Mouse (Mus musculus) kidney, embryonic 15.5 days (tissue): Measurements from ENCODE around the gene Ugt1a6b. TPM values are rescaled to one million over a fixed set of nuclear protein-coding genes. Genes with fewer than 3 reads are reported as not detected.

Source experiments
- ATAC-seq: fragments of 200-750 bp; cut with Nextera tagmentation; replicated peaks from 2 replicates; pipeline ENCODE4 v1.8.0; 2017; ENCODE audit warnings: moderate TSS enrichment; ENCODE audit not compliant: low FRiP score
- H3K27ac ChIP-seq: fragments of 300-500 bp; sonication (generic); 2 replicates; pipeline ENCODE4 v1.5.1; 2015; ENCODE audit warnings: mild to moderate bottlenecking, inconsistent platforms
- H3K27me3 ChIP-seq: fragments of 300-500 bp; sonication (generic); 2 replicates; pipeline ENCODE4 v1.6.1; 2015; ENCODE audit warnings: inconsistent platforms
- H3K36me3 ChIP-seq: fragments of 300-500 bp; sonication (generic); 2 replicates; pipeline ENCODE4 v1.6.1; 2015; ENCODE audit warnings: inconsistent platforms
- H3K4me1 ChIP-seq: fragments of 300-500 bp; sonication (generic); 2 replicates; pipeline ENCODE4 v1.6.1; 2015; ENCODE audit warnings: inconsistent platforms
- H3K4me2 ChIP-seq: fragments of 300-500 bp; sonication (generic); 2 replicates; pipeline ENCODE4 v1.6.1; 2015; ENCODE audit warnings: moderate library complexity, mild to moderate bottlenecking, inconsistent platforms
- H3K4me3 ChIP-seq: fragments of 300-500 bp; sonication (generic); replicated peaks from 2 replicates; pipeline ENCODE4 v1.5.1; 2015; ENCODE audit warnings: mild to moderate bottlenecking, inconsistent platforms
- H3K9ac ChIP-seq: fragments of 300-500 bp; sonication (generic); 2 replicates; pipeline ENCODE4 v1.6.1; 2015; ENCODE audit warnings: mild to moderate bottlenecking, inconsistent platforms
- H3K9me3 ChIP-seq: fragments of 300-500 bp; sonication (generic); replicated peaks from 2 replicates; pipeline ENCODE4 v1.6.1; 2016; ENCODE audit warnings: inconsistent platforms
- WGBS: fragments of 180-500 bp; shearing (Covaris S2); methylation state at CpG from one replicate; pipeline ENCODE4 v1.1.7; 2015; ENCODE audit warnings: mixed read lengths; 5-methylcytosine and 5-hydroxymethylcytosine counted together
- polyA plus RNA-seq: library from polyadenylated mRNA; unstranded; fragments of >200 nt; fragmentation: Nextera tagmentation; extraction: Ambion mirVana; gene quantifications from 2 replicates; pipeline ENCODE4 v1.2.1, GENCODE M21; 2015

Ugt1a6b gene
- polyA plus RNA-seq, 1 experiment from 2014 or later = 0.16 TPM

DNA sequence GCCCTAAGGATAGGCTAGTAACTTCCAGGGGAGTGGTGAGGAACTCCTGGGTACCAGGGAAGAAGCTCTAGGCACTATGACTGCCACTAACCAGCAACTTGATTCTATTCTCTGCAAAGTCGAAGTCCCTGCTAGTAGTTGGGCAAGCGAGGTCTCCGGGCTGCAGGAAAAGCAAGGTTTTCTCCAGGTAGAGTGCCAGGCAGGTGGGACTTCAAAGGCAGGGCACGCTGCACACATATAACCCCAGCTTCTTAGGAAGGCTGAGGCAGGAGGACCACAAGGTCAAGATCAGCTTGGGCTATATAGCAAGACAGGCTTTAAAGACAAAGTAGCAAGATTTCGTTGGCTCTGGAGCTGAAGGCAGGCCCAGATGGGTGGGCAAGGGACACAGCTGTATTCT is 160.7 kb downstream of the Ugt1a6b start:
- Histone ChIP-seq H3K9me3 (no peaks in the 10 kb centered on the region), H3K4me1 (peaks cover 20% of the 10 kb centered on the region), H3K4me3 (no peak overlapping the region), H3K36me3 (peaks cover 92% of the 10 kb centered on the region), H3K9ac (no peak overlapping the region), H3K27ac (no peak overlapping the region), H3K4me2 (no peak overlapping the region), H3K27me3 (no peaks in the 10 kb centered on the region)
- WGBS = 91% methylated on average over 5 of the region's 5 CpGs
- ATAC-seq = no peak

DNA sequence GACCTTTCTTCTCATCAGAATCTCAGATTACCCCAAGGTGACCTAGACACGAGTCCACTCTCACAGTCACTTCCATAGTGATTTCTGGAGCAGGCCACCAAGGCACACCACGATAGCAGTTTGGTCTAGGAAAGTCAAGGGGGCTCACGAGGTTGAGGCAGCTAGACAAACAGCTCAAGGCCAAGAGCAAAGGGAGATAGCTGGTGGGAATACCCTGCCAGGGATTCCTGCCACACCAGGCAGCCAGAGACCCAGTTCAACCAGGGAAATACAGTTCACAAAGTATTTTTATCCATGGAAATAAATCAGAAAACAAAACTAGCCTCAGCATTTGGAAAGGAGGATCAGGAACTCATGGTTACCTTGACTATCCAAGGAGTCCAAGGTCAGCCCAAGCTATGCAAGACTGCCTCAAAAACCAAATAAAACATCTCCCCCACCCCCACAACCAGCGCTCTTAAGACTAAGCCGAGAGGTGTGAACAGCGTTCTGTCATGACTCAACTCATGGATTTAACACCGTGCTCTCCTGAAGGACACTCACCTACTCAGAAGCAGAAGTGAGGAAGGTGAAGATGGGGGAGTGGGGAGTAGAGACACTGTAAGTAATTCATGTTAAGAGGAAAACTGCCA is 161.3 kb downstream of the Ugt1a6b start:
- H3K4me3 ChIP-seq = no peak overlapping the region
- no peak overlapping the region for H3K9ac ChIP-seq
- H3K4me2 ChIP-seq = no peak overlapping the region
- 85% methylated on average over 7 of the region's 7 CpGs for WGBS
- no peaks in the 10 kb centered on the region for H3K27me3 ChIP-seq
- H3K4me1 ChIP-seq = peaks cover 16% of the 10 kb centered on the region
- H3K36me3 ChIP-seq = peaks cover 98% of the 10 kb centered on the region
- ATAC-seq = no peak
- no peaks in the 10 kb centered on the region for H3K9me3 ChIP-seq
- H3K27ac ChIP-seq = no peak overlapping the region

DNA sequence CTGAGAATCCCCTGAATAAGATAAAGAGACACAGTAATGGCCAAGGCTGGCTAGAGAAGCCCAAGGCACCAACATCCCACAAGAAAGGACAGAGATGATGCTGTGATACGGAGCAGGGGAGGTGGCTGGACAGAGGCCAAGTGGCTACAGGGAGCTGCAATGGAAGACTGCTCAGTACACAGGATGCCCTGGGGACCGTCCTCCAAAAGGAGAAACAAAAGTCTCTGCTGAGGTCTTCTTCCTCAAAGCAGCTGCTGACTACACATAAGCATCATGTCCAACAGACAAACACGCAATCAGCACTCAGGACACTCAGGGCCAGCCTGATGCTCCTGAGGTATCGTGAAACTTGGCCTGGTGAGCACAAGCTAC is 161.8 kb downstream of the Ugt1a6b start:
- no peaks in the 10 kb centered on the region for H3K27me3 ChIP-seq
- no peak overlapping the region for H3K27ac ChIP-seq
- H3K9ac ChIP-seq = no peak overlapping the region
- ATAC-seq = no peak
- H3K4me2 ChIP-seq = no peak overlapping the region
- H3K9me3 ChIP-seq = no peaks in the 10 kb centered on the region
- H3K4me3 ChIP-seq = no peak overlapping the region
- peaks cover 11% of the 10 kb centered on the region for H3K4me1 ChIP-seq
- peaks cover 100% of the 10 kb centered on the region for H3K36me3 ChIP-seq
- WGBS = 75% methylated on average over 4 of the region's 4 CpGs

DNA sequence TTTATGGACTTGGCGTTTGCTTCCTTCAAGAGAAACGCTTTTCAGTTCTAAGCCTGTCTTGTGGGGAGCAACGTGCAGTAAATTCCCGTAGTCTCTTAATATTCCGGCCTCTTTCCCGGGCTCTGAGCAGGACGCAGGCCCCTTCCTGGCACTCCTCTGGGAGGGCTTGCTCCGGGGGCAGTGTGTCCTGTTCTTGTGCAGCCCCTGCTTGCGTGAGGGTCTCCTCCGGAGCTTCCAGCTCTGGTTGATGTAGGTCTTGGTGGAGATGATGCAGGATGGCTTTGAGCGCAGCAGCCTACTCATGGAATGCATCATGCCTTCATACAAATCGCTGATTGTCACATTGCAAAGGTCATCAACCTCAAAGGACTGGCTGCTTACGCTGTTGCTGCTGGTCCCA is 163.1 kb downstream of the Ugt1a6b start:
- H3K9me3 ChIP-seq = no peaks in the 10 kb centered on the region
- peaks cover 91% of the 10 kb centered on the region for H3K36me3 ChIP-seq
- no peak overlapping the region for H3K27ac ChIP-seq
- 87% methylated on average over 13 of the region's 13 CpGs for WGBS
- 0 out of 2 replicates have a peak, but pooled peaks cover 7% of the 10 kb centered on the region for H3K4me1 ChIP-seq
- H3K9ac ChIP-seq = no peak overlapping the region
- no peak overlapping the region for H3K4me3 ChIP-seq
- ATAC-seq = no peak
- H3K4me2 ChIP-seq = no peak overlapping the region
- no peaks in the 10 kb centered on the region for H3K27me3 ChIP-seq

DNA sequence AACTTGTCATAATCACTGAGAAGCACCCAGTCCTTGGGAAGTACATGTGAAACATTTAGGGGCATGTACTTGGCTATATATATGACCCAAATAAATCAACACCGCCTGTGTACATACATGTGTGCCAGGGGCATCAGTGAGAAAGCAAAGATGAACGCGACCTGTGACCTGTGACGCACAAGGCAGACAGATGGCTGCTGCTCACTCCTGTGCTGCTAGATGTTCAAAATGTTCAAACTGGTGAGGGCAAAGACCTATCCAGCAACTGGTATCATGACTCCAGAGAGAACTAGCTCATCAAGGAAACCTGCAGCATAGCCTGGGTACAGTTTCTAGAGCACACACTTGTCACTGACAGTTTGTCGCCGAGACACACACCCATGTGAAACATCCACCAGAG is 164.4 kb downstream of the Ugt1a6b start:
- Histone ChIP-seq H3K4me3 (no peak overlapping the region), H3K36me3 (peaks cover 91% of the 10 kb centered on the region), H3K9ac (no peak overlapping the region), H3K27me3 (no peaks in the 10 kb centered on the region), H3K9me3 (no peaks in the 10 kb centered on the region), H3K27ac (no peak overlapping the region), H3K4me1 (0 out of 2 replicates have a peak, but pooled peaks cover 3% of the 10 kb centered on the region), H3K4me2 (no peak overlapping the region)
- WGBS = 93% methylated on average over 6 of the region's 6 CpGs
- ATAC-seq = no peak

DNA sequence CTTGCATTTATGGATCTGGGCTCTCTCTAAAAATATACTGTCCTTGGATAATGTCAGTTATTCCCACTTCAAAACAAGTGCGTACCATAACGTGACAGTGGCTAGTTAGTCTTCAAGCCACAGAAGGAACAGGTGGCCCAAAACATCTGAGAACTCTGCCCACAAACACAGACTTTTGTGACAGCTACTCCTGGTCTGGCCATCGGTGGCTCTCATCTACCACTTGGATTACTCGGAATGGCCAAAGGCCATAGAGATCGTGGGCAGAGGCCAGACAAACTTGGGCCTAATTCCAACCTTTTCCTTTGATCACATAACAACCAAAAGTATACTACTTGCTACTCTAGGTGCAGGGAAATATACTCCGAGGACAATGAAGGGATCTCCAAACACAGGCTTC is 165.0 kb downstream of the Ugt1a6b start:
- no peaks in the 10 kb centered on the region for H3K4me1 ChIP-seq

More for the DNA sequence above, 165.0 kb downstream of the Ugt1a6b start:
- no peaks in the 10 kb centered on the region for H3K9me3 ChIP-seq
- H3K4me2 ChIP-seq = no peak overlapping the region
- no peak for ATAC-seq
- H3K4me3 ChIP-seq = no peak overlapping the region
- H3K27ac ChIP-seq = no peak overlapping the region
- H3K36me3 ChIP-seq = peaks cover 91% of the 10 kb centered on the region
- H3K9ac ChIP-seq = no peak overlapping the region
- no peaks in the 10 kb centered on the region for H3K27me3 ChIP-seq
- WGBS = 86% methylated on average over 6 of the region's 6 CpGs

Other genes starting within 250 kb of the Ugt1a6b start
- gene Dgkd, start 250.0 kb upstream of the Ugt1a6b start, polyA plus RNA-seq = 30.0 and 33.6 TPM in 2 replicates
- 38.7 and 42.6 TPM in 2 replicates for gene Usp40, start 94.7 kb upstream of the Ugt1a6b start, polyA plus RNA-seq
- gene Ugt1a10, start 47.9 kb upstream of the Ugt1a6b start, polyA plus RNA-seq = 17.5 TPM in 2 replicates
- 4.6 and 4.7 TPM in 2 replicates for gene Ugt1a9, start 32.5 kb upstream of the Ugt1a6b start, polyA plus RNA-seq
- gene Ugt1a8, start 15.4 kb upstream of the Ugt1a6b start, polyA plus RNA-seq = not detected in 2 replicates
- gene Ugt1a7c, start 8.2 kb upstream of the Ugt1a6b start, polyA plus RNA-seq = 8.9 and 11.4 TPM in 2 replicates
- gene Ugt1a6a, start 31.6 kb downstream of the Ugt1a6b start, polyA plus RNA-seq = 3.1 and 3.9 TPM in 2 replicates
- not detected in 2 replicates for gene Ugt1a5, start 62.8 kb downstream of the Ugt1a6b start, polyA plus RNA-seq
- gene Ugt1a2, start 97.3 kb downstream of the Ugt1a6b start, polyA plus RNA-seq = 27.5 and 28.9 TPM in 2 replicates
- gene Dnajb3, start 102.5 kb downstream of the Ugt1a6b start, polyA plus RNA-seq = 10.7 TPM in 2 replicates
- 1.2 and 1.8 TPM in 2 replicates for gene Ugt1a1, start 108.7 kb downstream of the Ugt1a6b start, polyA plus RNA-seq
- gene Mroh2a, start 123.7 kb downstream of the Ugt1a6b start, polyA plus RNA-seq = 1.3 and 1.8 TPM in 2 replicates
- gene Hjurp, start 174.4 kb downstream of the Ugt1a6b start, polyA plus RNA-seq = 162 and 175 TPM in 2 replicates
- not detected in 2 replicates for gene Trpm8, start 174.4 kb downstream of the Ugt1a6b start, polyA plus RNA-seq